ENCODE assay signal across 11 mouse cellular contexts in genomic region chr9:122629171-122629904, GRCm38 (mm10).
DNase-seq lines count a peak whose midpoint lies in the region; ATAC-seq lines count a peak whose summit lies in the region.
"Had no signal": no experiment of that assay in that cellular context is flagged by ENCODE, and none has a peak within 500 bp of the region (broad histone marks: within the 10 kb centered on the region; RNA-seq: fewer than 3 reads in every experiment).

No protein-coding gene starts in this region.

- ATAC-seq in hindbrain, embryonic 15.5 days (ENCODE audit: low FRiP score, low read depth): no peak
- no peak for ATAC-seq in hindbrain, embryonic 12.5 days (ENCODE audit: low FRiP score)
- peak; percentile 50; the same call in 1 of the 2 replicates for ATAC-seq in midbrain, embryonic 16.5 days
- ATAC-seq in intestine, embryonic 15.5 days: no peak

- 0 out of 2 replicates have a peak overlapping the region, but pooled peaks have one; percentile 10 for H3K27ac ChIP-seq in hindbrain, embryonic 15.5 days (replicated peaks)
- H3K27ac ChIP-seq in hindbrain, embryonic 12.5 days: no peak overlapping the region
- H3K27ac ChIP-seq in midbrain, embryonic 16.5 days (ENCODE audit: low read length): peak overlapping the region; percentile 26; the same call in 1 of the 2 replicates
- no peak overlapping the region for H3K27ac ChIP-seq in intestine, embryonic 15.5 days
- H3K27ac ChIP-seq: kidney, embryonic 15.5 days; liver, embryonic 13.5 days had no signal

- 36% methylated on average over 18 of the region's 18 CpGs for WGBS in hindbrain, embryonic 15.5 days
- WGBS in hindbrain, embryonic 12.5 days: 42% methylated on average over 18 of the region's 18 CpGs
- WGBS in midbrain, embryonic 16.5 days: 16% methylated on average over 18 of the region's 18 CpGs
- 21% methylated on average over 18 of the region's 18 CpGs for WGBS in intestine, embryonic 15.5 days

- no peak overlapping the region for H3K9ac ChIP-seq in hindbrain, embryonic 15.5 days
- H3K9ac ChIP-seq in hindbrain, embryonic 12.5 days: no peak overlapping the region
- H3K9ac ChIP-seq in midbrain, embryonic 16.5 days (ENCODE audit: low read depth, low read length): 0 out of 2 replicates have a peak overlapping the region, but pooled peaks have one; percentile 31
- H3K9ac ChIP-seq in intestine, embryonic 15.5 days: no peak overlapping the region
- H3K9ac ChIP-seq: kidney, embryonic 15.5 days; liver, embryonic 13.5 days had no signal

- H3K36me3 ChIP-seq in hindbrain, embryonic 15.5 days: no peaks in the 10 kb centered on the region
- H3K36me3 ChIP-seq in hindbrain, embryonic 12.5 days: no peaks in the 10 kb centered on the region
- H3K36me3 ChIP-seq in midbrain, embryonic 16.5 days (ENCODE audit: control insufficient read depth, insufficient read depth, low read length): no peaks in the 10 kb centered on the region
- H3K36me3 ChIP-seq in intestine, embryonic 15.5 days: no peaks in the 10 kb centered on the region
- H3K36me3 ChIP-seq: kidney, embryonic 15.5 days; liver, embryonic 13.5 days had no signal

- peak; percentile 85 for DNase-seq in Muller cell, postnatal 12 days (ENCODE audit: inconsistent ontology term)
- DNase-seq in frontal cortex, postnatal 14 days (ENCODE audit: low spot score in 2 of 2): peak; percentile 55 to 65
- DNase-seq in thymus, postnatal 36 days: no peak
- DNase-seq in embryo, embryonic 10.5 days (ENCODE audit: low spot score): no peak
- DNase-seq: liver, embryonic 13.5 days had no signal

- H3K9me3 ChIP-seq in hindbrain, embryonic 15.5 days: no peaks in the 10 kb centered on the region
- no peaks in the 10 kb centered on the region for H3K9me3 ChIP-seq in hindbrain, embryonic 12.5 days (replicated peaks)
- H3K9me3 ChIP-seq in midbrain, embryonic 16.5 days (replicated peaks; ENCODE audit: control insufficient read depth, low read length, poor library complexity, severe bottlenecking): no peaks in the 10 kb centered on the region
- no peaks in the 10 kb centered on the region for H3K9me3 ChIP-seq in intestine, embryonic 15.5 days
- H3K9me3 ChIP-seq: kidney, embryonic 15.5 days; liver, embryonic 13.5 days had no signal

- no peak overlapping the region for H3K4me2 ChIP-seq in hindbrain, embryonic 15.5 days
- H3K4me2 ChIP-seq in hindbrain, embryonic 12.5 days (replicated peaks): no peak overlapping the region
- H3K4me2 ChIP-seq in midbrain, embryonic 16.5 days (ENCODE audit: low read length): peak overlapping the region; percentile 10; the same call in 1 of the 2 replicates
- no peak overlapping the region for H3K4me2 ChIP-seq in intestine, embryonic 15.5 days (replicated peaks)
- H3K4me2 ChIP-seq: kidney, embryonic 15.5 days; liver, embryonic 13.5 days had no signal

- peaks cover 4% of the 10 kb centered on the region; the same call in 1 of the 2 replicates for H3K27me3 ChIP-seq in hindbrain, embryonic 15.5 days
- H3K27me3 ChIP-seq in hindbrain, embryonic 12.5 days: peaks cover 10% of the 10 kb centered on the region
- H3K27me3 ChIP-seq in midbrain, embryonic 16.5 days (ENCODE audit: control insufficient read depth, insufficient read depth, low read depth, low read length): no peaks in the 10 kb centered on the region
- no peaks in the 10 kb centered on the region for H3K27me3 ChIP-seq in intestine, embryonic 15.5 days (replicated peaks)
- H3K27me3 ChIP-seq: kidney, embryonic 15.5 days had no signal

- H3K4me3 ChIP-seq in hindbrain, embryonic 15.5 days: no peak overlapping the region
- no peak overlapping the region for H3K4me3 ChIP-seq in hindbrain, embryonic 12.5 days
- no peak overlapping the region for H3K4me3 ChIP-seq in midbrain, embryonic 16.5 days (ENCODE audit: low read depth, low read length)
- H3K4me3 ChIP-seq in intestine, embryonic 15.5 days (replicated peaks): no peak overlapping the region
- H3K4me3 ChIP-seq: erythroblast, embryonic 14.5 days; kidney, embryonic 15.5 days; liver, embryonic 13.5 days had no signal

- peaks cover 36% of the 10 kb centered on the region for H3K4me1 ChIP-seq in hindbrain, embryonic 15.5 days (replicated peaks)
- H3K4me1 ChIP-seq in hindbrain, embryonic 12.5 days: peaks cover 12% of the 10 kb centered on the region
- peaks cover 14% of the 10 kb centered on the region for H3K4me1 ChIP-seq in midbrain, embryonic 16.5 days (ENCODE audit: control insufficient read depth, insufficient read depth, low read length)
- no peaks in the 10 kb centered on the region for H3K4me1 ChIP-seq in intestine, embryonic 15.5 days (replicated peaks)
- H3K4me1 ChIP-seq: kidney, embryonic 15.5 days; liver, embryonic 13.5 days had no signal

Comparison
In these comparisons a context has a peak if more than half of its experiments do, and no peak if none do; other contexts are left out.
1. H3K27ac ChIP-seq: peak in hindbrain, embryonic 15.5 days (single experiment) and midbrain, embryonic 16.5 days (single experiment); none in hindbrain, embryonic 12.5 days (single experiment) and intestine, embryonic 15.5 days (single experiment).
2. DNase-seq: peak in Muller cell, postnatal 12 days (single experiment) and frontal cortex, postnatal 14 days (2 of 2); none in thymus, postnatal 36 days (0 of 2) and embryo, embryonic 10.5 days (single experiment).